Mouse (Mus musculus) forebrain, embryonic 11.5 days (tissue): ENCODE measurements around the gene Adcy1. TPM values are rescaled to one million over a fixed set of nuclear protein-coding genes. Genes with fewer than 3 reads are reported as not detected.
"Not testable (repeated sequence)": the region's sequence is repeated elsewhere in the genome, so short reads cannot be mapped to it uniquely, and the experiment has no call there.

Experiments used
- ATAC-seq: fragments of 200-750 bp; cut with Nextera tagmentation; replicated peaks from 2 replicates; pipeline ENCODE4 v1.8.0; 2017; ENCODE audit warnings: moderate TSS enrichment; ENCODE audit not compliant: low FRiP score
- DNase-seq: peaks from one replicate; pipeline ENCODE4 v3.0.0-alpha.2; 2017; ENCODE audit warnings: low spot score
- H3K27ac ChIP-seq: fragments of 300-500 bp; sonication (generic); 2 replicates; pipeline ENCODE4 v1.5.1; 2014; ENCODE audit warnings: low read depth, low read length
- H3K27me3 ChIP-seq: fragments of 300-500 bp; sonication (generic); 2 replicates; pipeline ENCODE4 v1.6.1; 2014; ENCODE audit warnings: mild to moderate bottlenecking, low read length, mixed read lengths; ENCODE audit not compliant: control insufficient read depth, insufficient read depth
- H3K36me3 ChIP-seq: fragments of 300-500 bp; sonication (generic); 2 replicates; pipeline ENCODE4 v1.6.1; 2014; ENCODE audit warnings: mild to moderate bottlenecking, low read length, moderate library complexity, mixed read lengths; ENCODE audit not compliant: control insufficient read depth, insufficient read depth
- H3K4me1 ChIP-seq: fragments of 300-500 bp; sonication (generic); replicated peaks from 2 replicates; pipeline ENCODE4 v1.6.1; 2014; ENCODE audit warnings: low read length, mixed read lengths; ENCODE audit not compliant: control insufficient read depth, insufficient read depth
- H3K4me2 ChIP-seq: fragments of 300-500 bp; sonication (generic); 2 replicates; pipeline ENCODE4 v1.6.1; 2014; ENCODE audit warnings: low read depth, mild to moderate bottlenecking, low read length, moderate library complexity, mixed read lengths; ENCODE audit not compliant: severe bottlenecking
- H3K4me3 ChIP-seq: fragments of 300-500 bp; sonication (generic); 2 replicates; pipeline ENCODE4 v1.5.1; 2014; ENCODE audit warnings: low read depth, low read length
- H3K9ac ChIP-seq: fragments of 300-500 bp; sonication (generic); 2 replicates; pipeline ENCODE4 v1.6.1; 2014; ENCODE audit warnings: low read length
- H3K9me3 ChIP-seq: fragments of 300-500 bp; sonication (generic); 2 replicates; pipeline ENCODE4 v1.6.1; 2016; ENCODE audit warnings: low read length, mixed read lengths; ENCODE audit not compliant: control insufficient read depth
- WGBS: fragments of 180-500 bp; shearing (Covaris S2); extraction: QIAGEN DNeasy Blood & Tissue Kit; methylation state at CpG from one replicate; pipeline ENCODE4 v1.1.7; 2014; 5-methylcytosine and 5-hydroxymethylcytosine counted together
- polyA plus RNA-seq: library from polyadenylated mRNA; unstranded; fragments of >200 nt; fragmentation: Nextera tagmentation; extraction: Ambion mirVana; gene quantifications from 2 replicates; pipeline ENCODE4 v1.2.1, GENCODE M21; 2014

The Adcy1 gene
- polyA plus RNA-seq, 1 experiment from 2014 or later, result 1.3 TPM

GRCm38 (mm10) chr11:7213501-7214341, 150.4 kb downstream of the Adcy1 start, which contains the start of gene Igfbp3:
TSS of gene Igfbp3 (minus strand) at chr11:7213923.
- Histone ChIP-seq H3K4me1 (peaks cover 11% of the 10 kb centered on the region; the same call in 1 of the 2 replicates), H3K9ac (peak within 1 kb of the TSS; percentile 64), H3K27me3 (peaks cover 20% of the 10 kb centered on the region), H3K4me2 (peak within 1 kb of the TSS; percentile 84), H3K4me3 (peak within 1 kb of the TSS; percentile 59), H3K36me3 (no peaks in the 10 kb centered on the region), H3K9me3 (no peaks in the 10 kb centered on the region), H3K27ac (no peak within 1 kb of the TSS)
- DNase-seq (peak; percentile 85), ATAC-seq (peak; percentile 86)
- WGBS, result under 1% methylated on average over 92 of the region's 104 CpGs

- no peaks in the 10 kb centered on the region for H3K36me3 ChIP-seq
- no peak for ATAC-seq
- peak overlapping the region; percentile 59 for H3K4me3 ChIP-seq
- peak overlapping the region; percentile 84 for H3K4me2 ChIP-seq
- no peak for DNase-seq
- no peaks in the 10 kb centered on the region for H3K9me3 ChIP-seq
- peaks cover 11% of the 10 kb centered on the region; the same call in 1 of the 2 replicates for H3K4me1 ChIP-seq
- peaks cover 20% of the 10 kb centered on the region for H3K27me3 ChIP-seq
- peak overlapping the region; percentile 64 for H3K9ac ChIP-seq
- under 1% methylated on average over 12 of the region's 12 CpGs for WGBS
- no peak overlapping the region for H3K27ac ChIP-seq
Measured at GRCm38 (mm10) chr11:7214342-7214660, 151.0 kb downstream of the Adcy1 start.

- Histone ChIP-seq H3K27ac (no peak overlapping the region), H3K9ac (no peak overlapping the region), H3K4me2 (peak overlapping the region; percentile 84), H3K4me1 (peaks cover 11% of the 10 kb centered on the region; the same call in 1 of the 2 replicates), H3K27me3 (peaks cover 20% of the 10 kb centered on the region), H3K36me3 (no peaks in the 10 kb centered on the region), H3K4me3 (peak overlapping the region; percentile 59), H3K9me3 (no peaks in the 10 kb centered on the region)
- peak; percentile 78 for DNase-seq
- WGBS, result 10% methylated on average over 14 of the region's 14 CpGs
- no peak for ATAC-seq
Measured at GRCm38 (mm10) chr11:7214761-7215160, 151.5 kb downstream of the Adcy1 start.

- peaks cover 20% of the 10 kb centered on the region for H3K27me3 ChIP-seq
- H3K27ac ChIP-seq, result no peak overlapping the region
- H3K36me3 ChIP-seq, result no peaks in the 10 kb centered on the region
- H3K4me3 ChIP-seq, result no peak overlapping the region
- ATAC-seq (no peak), DNase-seq (peak; percentile 81)
- WGBS, result 15% methylated on average over 8 of the region's 8 CpGs
- H3K4me1 ChIP-seq, result peaks cover 11% of the 10 kb centered on the region; the same call in 1 of the 2 replicates
- H3K4me2 ChIP-seq, result no peak overlapping the region
- H3K9me3 ChIP-seq, result no peaks in the 10 kb centered on the region
- H3K9ac ChIP-seq, result no peak overlapping the region
Measured at GRCm38 (mm10) chr11:7215703-7216102, 152.4 kb downstream of the Adcy1 start.

GRCm38 (mm10) chr11:7221826-7222225, 158.5 kb downstream of the Adcy1 start:
- H3K4me2 ChIP-seq, H3K27me3 ChIP-seq, H3K9ac ChIP-seq, H3K4me3 ChIP-seq, H3K27ac ChIP-seq, H3K9me3 ChIP-seq, H3K36me3 ChIP-seq, DNase-seq, ATAC-seq, H3K4me1 ChIP-seq: not testable (repeated sequence)
- 77% methylated on average over 8 of the region's 8 CpGs for WGBS

GRCm38 (mm10) chr11:7226200-7226599, 162.9 kb downstream of the Adcy1 start:
- Histone ChIP-seq H3K4me3 (no peak overlapping the region), H3K9ac (no peak overlapping the region), H3K4me1 (no peaks in the 10 kb centered on the region), H3K27me3 (no peaks in the 10 kb centered on the region), H3K9me3 (no peaks in the 10 kb centered on the region), H3K27ac (no peak overlapping the region), H3K4me2 (no peak overlapping the region), H3K36me3 (no peaks in the 10 kb centered on the region)
- WGBS, result 69% methylated on average over 2 of the region's 2 CpGs
- DNase-seq, result no peak
- no peak for ATAC-seq

GRCm38 (mm10) chr11:7226810-7227550, 163.7 kb downstream of the Adcy1 start:
- WGBS, result 86% methylated on average over 7 of the region's 7 CpGs
- DNase-seq, result no peak
- ATAC-seq, result no peak
- Histone ChIP-seq H3K9ac (no peak overlapping the region), H3K9me3 (no peaks in the 10 kb centered on the region), H3K36me3 (no peaks in the 10 kb centered on the region), H3K27ac (no peak overlapping the region), H3K4me3 (no peak overlapping the region), H3K27me3 (no peaks in the 10 kb centered on the region), H3K4me1 (no peaks in the 10 kb centered on the region), H3K4me2 (no peak overlapping the region)

GRCm38 (mm10) chr11:7228107-7228506, 164.8 kb downstream of the Adcy1 start:
- no peaks in the 10 kb centered on the region for H3K27me3 ChIP-seq
- H3K27ac ChIP-seq, result no peak overlapping the region
- no peak overlapping the region for H3K9ac ChIP-seq
- DNase-seq (no peak), ATAC-seq (no peak)
- H3K36me3 ChIP-seq, result no peaks in the 10 kb centered on the region
- no peak overlapping the region for H3K4me2 ChIP-seq
- no peak overlapping the region for H3K4me3 ChIP-seq
- no peaks in the 10 kb centered on the region for H3K9me3 ChIP-seq
- 82% methylated on average over 4 of the region's 4 CpGs for WGBS
- no peaks in the 10 kb centered on the region for H3K4me1 ChIP-seq
